Mouse (Mus musculus) cerebellum, adult 11 months (tissue): Measurements from ENCODE around the gene Sh3gl1.

Source experiments
- DNase-seq: peaks from one replicate; pipeline ENCODE4 v3.0.0; 2022

Gene Sh3gl1

GRCm38 (mm10) chr17:55986030-55986961 is 50.1 kb downstream of the Sh3gl1 start, which contains the start of gene Fsd1:
Gene Fsd1 (plus strand): TSS chr17:55986509.
- peak; percentile 86 for DNase-seq

- no peak for DNase-seq
These were observed 59.1 kb downstream of the Sh3gl1 start for GRCm38 (mm10) chr17:55977301-55977700.

- peak; percentile 84 for DNase-seq
These were observed 60.1 kb downstream of the Sh3gl1 start for GRCm38 (mm10) chr17:55976255-55976862.

GRCm38 (mm10) chr17:55971453-55971852 is 65.0 kb downstream of the Sh3gl1 start:
- no peak for DNase-seq

GRCm38 (mm10) chr17:55969966-55970891 is 66.2 kb downstream of the Sh3gl1 start, which contains the start of gene Shd:
Gene Shd (plus strand): TSS chr17:55970467.
- DNase-seq = peak; percentile 62

GRCm38 (mm10) chr17:55969560-55969959 is 66.9 kb downstream of the Sh3gl1 start:
- no peak for DNase-seq

GRCm38 (mm10) chr17:55968210-55968609 is 68.2 kb downstream of the Sh3gl1 start:
- DNase-seq = no peak

GRCm38 (mm10) chr17:55967186-55967585 is 69.2 kb downstream of the Sh3gl1 start:
- no peak for DNase-seq
